Mouse (Mus musculus): ENCODE results near the gene Grin2a. TPM values are rescaled to one million over a fixed set of nuclear protein-coding genes. Genes with fewer than 3 reads are reported as not detected.

Gene Grin2a
- polyA plus RNA-seq (2015; fragmentation: Illumina TruSeq; extraction: RNeasy Lipid Tissue Mini Kit (QIAGEN cat#74804); ENCODE audit: low read depth, low replicate concordance), result 39.1 TPM

GRCm38 (mm10) chr16:9994951-9995813 is at the start of gene Grin2a:
Gene Grin2a, minus strand, starts transcription at chr16:9995560.

Other genes with a start within 250 kb of the Grin2a start
- not detected for gene Rpl39l, start 174.7 kb upstream of the Grin2a start, polyA plus RNA-seq (2015; fragmentation: Illumina TruSeq; extraction: RNeasy Lipid Tissue Mini Kit (QIAGEN cat#74804); ENCODE audit: low read depth, low replicate concordance)
- gene Atf7ip2, start 197.2 kb upstream of the Grin2a start, polyA plus RNA-seq (2015; fragmentation: Illumina TruSeq; extraction: RNeasy Lipid Tissue Mini Kit (QIAGEN cat#74804); ENCODE audit: low read depth, low replicate concordance), result not detected

Data from brain, adult 10 weeks (tissue).